Mouse (Mus musculus): ENCODE data around the gene Aurka. TPM values are rescaled to one million over a fixed set of nuclear protein-coding genes. Genes with fewer than 3 reads are reported as not detected.

The Aurka gene
- 11.8 and 30.1 TPM in 2 replicates for polyA plus RNA-seq (2012)

DNA sequence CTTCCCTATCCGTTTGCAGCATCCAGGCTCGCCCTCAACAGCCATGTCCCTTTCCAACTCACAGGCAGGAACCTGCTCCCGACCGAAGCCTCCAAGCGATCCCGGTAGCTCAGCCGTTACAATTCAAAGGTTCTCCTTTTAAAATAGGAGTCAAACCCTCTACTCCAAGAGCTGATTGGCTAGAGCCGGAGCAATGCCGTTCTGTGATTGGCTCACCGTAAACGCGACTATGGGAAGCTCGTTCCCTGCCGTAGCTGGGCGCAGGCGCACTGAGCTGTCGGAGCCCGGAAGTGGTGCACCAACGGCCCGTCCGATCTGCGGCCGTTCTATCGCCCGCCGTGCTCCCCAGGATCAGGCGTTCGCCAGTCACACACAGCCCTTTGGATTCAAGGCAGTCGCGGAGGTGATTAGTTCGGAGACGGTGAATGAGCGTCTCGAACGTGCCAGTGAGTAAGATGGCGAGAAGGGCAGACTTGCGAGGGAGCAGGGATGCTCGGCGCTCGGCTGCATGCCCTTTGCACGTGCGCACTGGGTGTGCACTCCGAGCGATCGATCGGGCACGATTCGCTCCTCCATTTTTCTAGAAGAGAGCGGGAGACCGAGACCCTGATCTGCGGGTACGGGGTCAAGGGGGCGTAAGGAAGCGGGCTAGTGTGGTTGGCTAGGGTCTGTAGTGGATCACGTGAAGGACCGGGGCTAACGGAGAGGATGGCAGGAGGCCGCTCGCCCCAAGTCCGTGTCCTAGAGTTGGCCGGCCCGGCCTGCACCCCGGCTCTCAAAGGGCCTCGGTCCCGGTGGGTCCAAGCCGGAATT, at the start of gene Aurka, which contains the start of gene Cstf1:
Gene Aurka, minus strand, starts transcription at position 125 of the 813 bp plus-strand sequence.
Gene Cstf1, plus strand, starts transcription at position 271 of the 813 bp plus-strand sequence.
- TF ChIP-seq GATA1 (IDR thresholded peaks at IDR 0.05; ENCODE audit: low read length), result no peak

DNA sequence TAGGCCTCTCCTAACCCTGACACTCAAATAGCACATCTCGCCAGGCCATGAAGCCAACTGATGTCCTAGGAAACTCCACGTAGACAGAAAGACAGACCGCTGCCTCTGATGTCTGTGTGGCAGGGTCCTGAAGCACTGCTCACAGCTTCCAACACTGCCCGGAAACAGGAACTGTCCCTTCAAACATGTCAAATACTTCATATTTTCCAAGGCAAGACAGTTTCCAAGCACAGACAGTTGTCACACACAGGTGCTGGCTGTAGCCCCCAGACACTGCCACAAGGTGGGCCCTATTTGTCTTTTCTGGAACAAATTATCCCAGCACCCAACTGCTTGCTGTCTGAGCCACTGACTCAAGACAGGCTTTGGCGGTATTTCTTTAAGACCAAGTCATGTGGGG, 47.9 kb upstream of the Aurka start:
- TF ChIP-seq GATA1 (IDR thresholded peaks at IDR 0.05; ENCODE audit: low read length), result no peak

DNA sequence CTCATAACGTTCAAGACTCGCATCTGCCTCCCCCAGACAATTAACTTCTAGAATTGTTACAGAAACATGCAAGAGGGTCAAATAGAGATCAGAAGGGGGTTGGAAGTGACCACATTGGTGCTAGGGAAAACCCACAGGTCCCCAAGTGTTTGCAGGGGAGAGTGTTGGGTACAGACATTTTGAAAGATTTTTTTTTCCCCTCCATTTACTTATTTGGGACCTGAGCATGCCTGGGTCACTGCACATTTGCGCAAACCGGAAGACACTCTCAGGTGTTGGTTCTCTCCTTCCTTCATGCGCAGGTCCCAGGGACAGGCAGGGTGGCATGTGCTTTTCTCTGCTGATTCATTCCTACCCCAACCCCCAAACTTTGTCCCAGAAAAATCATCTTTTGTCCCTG, 46.5 kb upstream of the Aurka start:
- TF ChIP-seq GATA1 (IDR thresholded peaks at IDR 0.05; ENCODE audit: low read length), result no peak

DNA sequence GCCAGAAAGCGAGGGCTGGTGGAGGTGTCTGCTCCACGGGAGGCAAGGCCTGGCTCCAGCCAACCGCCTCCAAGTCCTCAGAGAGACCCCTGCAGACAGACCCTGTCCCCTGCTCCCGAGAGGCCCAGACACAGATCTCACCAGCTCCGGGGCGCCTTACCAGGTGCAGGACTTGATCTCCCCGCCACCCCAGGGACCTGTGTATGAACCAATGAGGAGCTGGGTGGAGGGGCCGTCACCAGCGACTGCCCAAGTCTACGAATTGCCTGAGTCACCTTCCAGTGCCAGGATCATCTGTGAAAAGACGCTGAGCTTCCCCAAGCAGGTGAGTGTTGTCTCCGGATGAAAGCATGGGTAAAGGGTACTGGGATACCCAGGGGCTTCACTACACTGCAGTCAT, 45.9 kb upstream of the Aurka start:
- TF ChIP-seq GATA1 (IDR thresholded peaks at IDR 0.05; ENCODE audit: low read length), result no peak

DNA sequence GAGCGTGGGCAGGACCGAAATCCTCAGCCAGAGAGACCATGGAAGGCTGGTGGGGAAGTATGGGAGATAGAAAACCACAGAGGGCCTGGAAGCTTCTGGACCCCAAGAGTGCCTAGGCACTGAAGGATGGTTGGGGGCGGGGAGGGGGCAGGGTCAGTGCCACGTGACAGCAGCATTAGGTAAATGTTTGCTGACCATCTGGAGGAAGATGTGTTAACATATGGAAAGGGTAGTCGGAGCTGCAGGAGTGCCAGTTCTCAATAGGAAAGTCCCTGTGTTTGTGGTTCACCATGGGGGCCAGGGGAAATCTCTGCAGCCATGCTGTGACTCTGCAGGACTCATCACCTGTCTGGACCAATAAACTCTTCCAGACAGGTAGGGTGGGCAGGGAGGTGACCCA, 43.6 kb upstream of the Aurka start:
- TF ChIP-seq GATA1 (IDR thresholded peaks at IDR 0.05; ENCODE audit: low read length), result no peak

DNA sequence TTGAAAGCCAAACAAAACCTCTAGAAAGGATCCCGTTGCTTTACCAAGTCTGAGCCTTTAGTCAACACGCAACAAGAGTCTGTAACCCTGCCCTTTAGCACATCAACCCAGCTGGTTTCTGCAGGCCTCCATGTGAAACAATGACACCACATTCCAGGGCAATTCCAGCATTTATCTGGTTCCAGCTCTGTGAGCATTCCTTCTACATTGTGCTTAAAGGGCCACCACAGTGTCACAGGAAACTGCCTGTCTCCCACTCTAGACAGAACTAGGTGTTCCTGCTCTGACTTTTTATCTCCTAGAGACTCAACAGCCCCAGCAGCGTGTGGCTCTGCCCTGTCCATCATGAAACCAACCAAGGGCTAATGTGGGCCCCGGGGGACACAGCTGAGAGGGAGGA, 42.9 kb upstream of the Aurka start:
- TF ChIP-seq GATA1 (IDR thresholded peaks at IDR 0.05; ENCODE audit: low read length), result no peak

DNA sequence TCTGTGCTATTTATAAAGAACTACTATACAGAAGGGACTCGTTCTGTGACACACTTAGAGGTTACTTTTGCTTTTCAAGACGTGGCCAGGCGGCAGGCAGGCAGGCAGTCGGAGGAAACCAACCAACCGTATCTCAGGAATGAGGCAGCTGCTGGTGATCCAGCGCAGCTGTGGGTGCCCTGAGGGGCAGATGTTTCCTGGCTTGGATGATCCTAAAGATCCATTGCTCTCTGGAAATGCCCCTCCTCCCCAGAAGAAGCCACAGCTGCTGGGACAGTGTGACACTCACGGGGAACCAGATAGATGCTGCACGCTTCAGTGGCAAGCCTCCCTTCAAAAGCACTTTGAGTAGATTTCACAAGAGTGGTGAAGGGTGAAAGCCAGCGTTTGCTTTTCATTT, 42.1 kb upstream of the Aurka start:
- no peak for TF ChIP-seq GATA1 (IDR thresholded peaks at IDR 0.05; ENCODE audit: low read length)

DNA sequence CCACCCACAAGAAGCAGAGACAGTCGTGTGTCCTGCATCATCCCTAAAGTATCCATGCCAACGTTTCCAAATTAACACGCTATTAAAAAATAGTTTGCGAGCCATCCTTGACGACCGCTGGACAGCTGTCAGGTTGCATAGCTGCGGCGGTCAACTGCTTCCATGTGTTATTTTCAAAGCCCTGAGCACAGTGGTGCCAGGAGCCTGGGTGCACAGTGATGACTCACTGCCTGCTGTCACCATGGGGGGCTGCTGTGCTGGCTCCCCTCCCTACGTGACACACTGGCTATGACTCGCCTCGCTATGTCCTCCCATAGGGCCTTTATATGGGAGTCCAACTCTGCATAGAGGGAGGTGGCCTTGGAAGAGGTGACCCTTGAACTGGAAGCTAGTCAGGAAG, 40.8 kb upstream of the Aurka start:
- no peak for TF ChIP-seq GATA1 (IDR thresholded peaks at IDR 0.05; ENCODE audit: low read length)

DNA sequence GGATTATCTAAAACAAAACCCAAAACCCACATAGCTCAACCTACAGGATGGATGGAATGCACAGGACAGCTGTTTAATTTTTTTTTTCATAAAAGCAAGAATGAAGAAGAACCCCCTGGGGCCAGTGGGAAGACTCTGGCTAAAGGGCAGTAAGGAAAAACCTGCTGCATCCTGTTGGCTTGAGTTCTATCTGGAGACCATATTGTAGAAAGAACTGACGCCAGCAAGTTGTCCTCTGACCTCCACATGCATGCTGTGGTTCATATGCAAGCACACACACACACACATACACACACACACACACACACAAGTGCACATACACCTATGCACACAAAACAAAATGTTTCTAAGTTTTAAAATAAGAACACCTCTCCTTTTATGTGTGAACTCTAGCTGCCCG, 40.4 kb upstream of the Aurka start:
- TF ChIP-seq GATA1 (IDR thresholded peaks at IDR 0.05; ENCODE audit: low read length), result no peak

DNA sequence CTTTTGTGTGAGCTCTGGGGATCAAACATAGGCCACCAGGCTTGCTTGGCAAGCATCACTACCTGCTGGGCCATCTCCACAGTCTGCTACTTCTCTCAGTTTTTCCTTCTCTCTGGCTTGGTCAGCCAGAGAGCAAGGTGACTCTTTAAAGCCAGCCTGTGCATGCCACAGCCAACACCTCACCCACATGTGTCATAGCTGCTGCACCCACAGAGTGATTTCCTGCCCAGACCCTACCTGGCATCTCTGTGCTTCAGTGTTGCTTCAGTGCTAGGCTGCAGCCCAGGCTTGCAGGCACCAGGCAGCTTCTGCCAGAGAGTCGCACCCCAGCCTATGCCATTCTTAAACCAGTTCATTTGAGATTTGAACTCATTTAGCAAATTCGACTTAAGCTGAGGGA, 37.2 kb upstream of the Aurka start:
- TF ChIP-seq GATA1 (IDR thresholded peaks at IDR 0.05; ENCODE audit: low read length), result no peak

DNA sequence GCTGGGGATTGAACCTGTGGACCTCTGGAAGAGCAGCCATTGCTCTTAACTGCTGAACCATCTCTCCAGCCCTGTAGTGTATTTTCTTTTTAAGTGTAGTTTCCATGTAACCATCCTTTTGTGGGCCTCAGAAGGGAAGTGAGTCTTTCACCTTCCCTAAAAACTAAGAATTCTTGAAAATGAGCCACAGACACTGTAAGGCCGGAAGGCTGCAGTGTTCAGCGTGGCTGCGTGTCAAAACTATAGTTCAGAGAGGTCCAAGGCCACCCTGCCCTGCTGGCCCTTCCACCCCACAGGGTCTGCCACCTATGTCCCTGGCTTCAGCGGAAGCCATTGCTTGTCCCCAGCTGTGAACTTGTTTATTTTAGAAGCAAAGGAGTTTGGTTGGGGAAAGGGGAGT, 35.8 kb upstream of the Aurka start:
- no peak for TF ChIP-seq GATA1 (IDR thresholded peaks at IDR 0.05; ENCODE audit: low read length)

DNA sequence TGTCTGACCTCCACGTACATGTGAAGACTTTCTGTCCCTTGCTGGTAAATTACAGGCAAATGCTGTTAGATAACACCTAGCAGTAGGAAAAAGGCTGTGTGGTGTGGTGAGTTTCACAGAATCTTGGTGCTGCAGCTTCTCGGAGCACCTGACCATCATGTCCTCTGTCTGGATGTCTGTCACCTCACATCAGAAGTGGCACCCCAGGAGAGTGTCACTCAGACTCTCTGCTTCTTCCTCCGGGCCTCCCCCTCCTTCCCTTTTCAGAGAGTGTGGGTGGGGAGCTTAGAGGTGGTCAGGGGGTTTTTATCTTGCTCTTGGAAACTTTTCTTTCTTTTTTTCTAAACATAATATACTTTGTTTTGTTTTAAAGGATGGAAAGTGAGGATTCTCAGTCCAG, 34.7 kb upstream of the Aurka start:
- no peak for TF ChIP-seq GATA1 (IDR thresholded peaks at IDR 0.05; ENCODE audit: low read length)

DNA sequence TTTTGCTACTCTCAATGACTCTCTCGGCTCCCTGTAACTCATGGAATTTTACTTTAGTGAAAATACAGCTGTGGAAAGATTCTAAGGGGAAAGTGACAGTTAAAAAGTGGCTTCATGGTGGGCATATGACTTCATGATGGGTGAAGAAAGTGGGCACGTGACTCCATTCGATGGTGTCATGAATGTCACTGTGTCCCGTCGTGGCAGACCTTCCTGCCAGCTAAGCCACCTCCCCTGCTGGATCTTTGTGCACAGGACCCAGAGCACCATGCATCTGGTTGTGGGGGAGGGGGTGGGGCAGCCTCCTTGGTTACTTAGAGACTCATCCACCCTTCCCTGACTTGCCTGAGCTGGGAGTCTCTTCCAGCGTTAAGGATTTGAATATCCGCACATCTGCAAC, 33.9 kb upstream of the Aurka start:
- TF ChIP-seq GATA1 (IDR thresholded peaks at IDR 0.05; ENCODE audit: low read length), result no peak

DNA sequence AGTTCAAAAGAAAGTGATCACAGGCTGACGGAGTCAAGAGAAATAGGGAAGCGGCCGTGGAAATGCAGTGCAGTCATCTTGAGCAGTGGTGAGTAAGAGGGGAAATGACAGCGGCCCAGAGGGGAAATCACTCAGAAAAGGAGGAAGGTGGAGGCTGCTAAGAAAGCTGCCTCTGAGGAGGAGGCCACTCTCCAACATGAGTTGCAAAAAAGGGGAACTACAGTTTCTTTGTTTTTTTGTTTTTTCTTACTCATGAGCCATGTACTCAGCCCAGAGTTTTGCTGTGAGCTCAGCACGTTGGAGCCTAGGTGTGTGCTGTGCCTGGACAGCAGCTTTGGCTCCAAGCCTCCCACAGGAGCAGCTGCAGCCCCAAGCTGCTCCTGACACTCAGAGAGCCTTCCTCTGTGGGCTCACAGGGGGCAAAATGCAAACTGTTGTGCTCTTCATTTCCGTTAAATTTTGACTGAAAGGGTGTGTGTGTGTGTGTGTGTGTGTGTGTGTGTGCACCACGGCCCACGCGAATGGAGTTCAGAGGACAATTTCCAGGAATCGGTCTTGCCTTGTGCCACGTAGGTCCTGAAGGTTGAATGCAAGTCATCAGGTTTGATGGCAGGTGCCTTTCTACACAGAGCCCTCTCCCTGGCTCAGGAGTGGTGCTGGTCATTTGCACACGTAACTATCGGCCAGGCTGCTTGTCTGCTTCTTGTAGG, 30.9 kb upstream of the Aurka start:
- TF ChIP-seq GATA1 (IDR thresholded peaks at IDR 0.05; ENCODE audit: low read length), result no peak

DNA sequence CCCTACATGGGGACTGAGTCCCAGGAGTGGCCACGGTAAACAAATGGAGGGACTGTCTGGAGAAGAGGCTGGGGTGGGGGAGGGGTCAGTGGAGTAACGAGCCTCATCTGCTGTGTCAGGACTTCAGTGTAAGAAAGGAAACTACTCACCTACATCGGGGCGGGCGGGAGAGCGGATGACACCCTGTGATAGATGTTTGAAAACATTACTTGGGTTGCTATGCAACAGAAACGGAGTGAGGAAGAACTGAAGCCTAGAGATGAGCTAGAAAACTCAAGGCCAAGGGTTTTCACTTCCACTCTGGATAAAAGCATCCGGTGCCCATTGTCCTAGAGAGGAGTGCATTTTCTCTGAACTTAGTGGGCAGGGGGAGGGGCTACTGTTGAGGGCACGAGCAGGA, 29.6 kb upstream of the Aurka start:
- no peak for TF ChIP-seq GATA1 (IDR thresholded peaks at IDR 0.05; ENCODE audit: low read length)

DNA sequence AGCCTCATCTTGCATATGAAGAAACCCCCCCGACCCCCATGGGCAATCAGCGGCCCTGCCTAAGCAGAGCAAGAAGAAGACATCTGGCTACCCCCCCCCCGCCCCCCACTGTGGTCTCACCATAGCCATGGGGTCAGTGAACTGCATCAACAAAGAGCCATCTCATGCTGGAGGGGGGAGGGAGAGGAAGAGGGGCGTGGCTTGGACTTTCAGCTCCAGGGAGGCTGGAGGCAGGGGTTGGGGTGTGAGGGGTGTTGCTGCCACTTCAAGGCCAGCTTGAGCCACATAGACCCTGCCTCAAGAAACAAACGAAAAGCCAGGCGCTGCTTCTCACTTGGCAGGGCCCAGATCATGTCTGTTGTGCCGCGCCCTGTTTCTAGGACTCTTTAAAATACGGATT, 25.6 kb upstream of the Aurka start:
- TF ChIP-seq GATA1 (IDR thresholded peaks at IDR 0.05; ENCODE audit: low read length), result no peak

DNA sequence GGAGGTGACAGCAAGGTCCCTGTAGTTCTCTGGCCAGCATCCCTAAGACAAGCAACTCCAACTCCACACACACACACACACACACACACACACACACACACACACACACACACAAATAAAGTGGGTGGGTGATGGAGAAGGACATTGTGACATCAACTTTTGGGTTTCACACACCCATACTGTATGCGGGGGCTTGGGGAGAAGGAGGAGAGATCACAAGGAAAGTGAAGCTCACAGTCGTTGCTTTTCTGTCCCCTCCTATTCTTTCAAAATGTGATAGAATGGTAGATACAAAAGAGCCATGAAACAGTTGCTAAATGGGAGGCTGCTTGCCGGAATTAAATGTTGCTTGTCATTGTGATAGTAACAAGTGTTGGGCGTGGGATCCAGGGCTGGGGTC, 24.3 kb upstream of the Aurka start:
- no peak for TF ChIP-seq GATA1 (IDR thresholded peaks at IDR 0.05; ENCODE audit: low read length)

Data from G1E-ER4 (cell line).